Mouse (Mus musculus): ENCODE results near the gene Leng9.
"Not testable (repeated sequence)": the region's sequence is repeated elsewhere in the genome, so short reads cannot be mapped to it uniquely, and the experiment has no call there.

Gene Leng9

DNA sequence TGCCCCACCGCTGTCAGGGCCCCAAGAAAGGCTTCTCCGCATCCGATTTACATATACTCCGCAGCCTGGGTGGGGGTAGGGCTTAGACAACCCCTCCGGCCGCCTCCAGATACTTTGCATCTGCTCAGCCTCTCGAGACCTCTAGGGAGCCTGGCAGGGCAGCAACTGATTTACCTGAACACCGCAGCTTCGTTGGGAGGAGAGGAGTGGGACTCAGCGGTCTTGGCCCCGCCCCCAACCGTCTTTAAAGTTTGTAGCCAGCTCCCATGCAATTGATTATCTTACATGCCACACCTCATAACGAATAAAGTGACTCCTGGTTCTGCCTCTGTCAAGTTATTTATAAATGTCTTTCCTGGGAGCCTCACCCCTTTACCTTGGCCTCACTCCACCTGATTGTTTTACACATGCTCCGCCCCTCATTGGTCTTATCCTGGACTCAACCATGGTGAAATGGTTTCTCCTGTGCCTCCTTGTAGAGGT lies at the start of gene Leng9:
TSS of gene Leng9 (minus strand) at position 316 of the 483 bp plus-strand sequence.
- DNase-seq (ENCODE audit: low read depth) = no peak

GRCm38 (mm10) chr7:4178438-4178837 lies 28.3 kb upstream of the Leng9 start:
- no peak for DNase-seq (ENCODE audit: low read depth)

DNA sequence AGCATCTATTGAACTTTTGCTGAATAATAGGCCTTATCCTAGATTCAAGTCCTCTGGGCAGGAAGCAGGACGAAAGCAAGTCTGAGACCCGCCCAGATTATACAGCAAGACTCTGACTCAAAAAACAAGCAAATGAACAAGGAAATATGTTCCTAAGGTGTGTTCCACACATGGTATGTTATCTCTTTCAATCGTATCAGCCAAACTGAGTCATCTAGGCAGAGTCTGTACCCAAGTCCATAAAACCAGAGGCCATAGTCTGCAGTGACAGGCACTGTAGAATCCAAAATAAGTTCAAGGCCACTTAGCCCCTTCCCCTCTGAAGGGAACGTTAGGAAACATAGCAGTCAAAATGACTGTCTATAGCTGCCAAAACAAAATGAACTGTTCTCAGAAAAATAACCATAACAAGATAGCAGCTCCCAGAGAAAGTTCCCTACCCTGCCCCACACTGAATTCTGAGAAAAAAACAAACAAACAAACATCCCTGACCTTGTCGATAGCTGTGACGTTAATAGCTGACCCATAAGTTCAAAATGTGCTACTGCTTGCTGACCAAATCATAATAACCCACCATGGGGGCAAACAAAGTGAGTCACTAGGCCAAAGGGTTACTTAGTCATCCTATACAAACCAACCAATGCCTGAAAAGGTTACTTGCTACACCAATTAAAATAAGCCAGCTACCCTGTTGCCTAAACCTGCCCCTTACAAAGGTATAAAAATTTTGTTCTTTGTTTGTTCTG lies 20.2 kb upstream of the Leng9 start:
- DNase-seq (ENCODE audit: low read depth) = no peak

- no peak for DNase-seq (ENCODE audit: low read depth)
Observed at GRCm38 (mm10) chr7:4167098-4167497, 16.9 kb upstream of the Leng9 start.

DNA sequence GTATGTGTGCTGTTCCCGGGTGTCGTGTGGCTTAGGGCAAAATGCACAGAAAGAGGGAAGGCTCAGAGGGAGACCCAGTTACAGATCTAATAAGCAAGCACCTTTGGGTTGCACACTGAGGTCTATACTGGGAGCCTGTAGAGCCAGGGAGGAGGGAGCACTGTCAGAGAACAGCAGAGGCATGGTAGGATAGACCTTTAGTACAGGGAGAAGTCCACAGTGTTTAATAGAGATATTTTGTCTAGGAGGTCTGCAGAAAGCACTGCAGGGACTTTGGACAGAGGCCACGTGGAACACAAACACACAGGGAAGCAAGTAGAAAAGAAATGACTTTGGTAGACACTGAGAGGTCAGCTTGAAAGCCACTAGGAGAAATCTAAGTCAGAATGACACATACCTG lies 15.1 kb upstream of the Leng9 start:
- DNase-seq (ENCODE audit: low read depth) = no peak

GRCm38 (mm10) chr7:4164090-4164910 lies 14.1 kb upstream of the Leng9 start, which contains the start of gene Cdc42ep5:
Cdc42ep5 (minus strand) TSS chr7:4164860.
- no peak for DNase-seq (ENCODE audit: low read depth)

DNA sequence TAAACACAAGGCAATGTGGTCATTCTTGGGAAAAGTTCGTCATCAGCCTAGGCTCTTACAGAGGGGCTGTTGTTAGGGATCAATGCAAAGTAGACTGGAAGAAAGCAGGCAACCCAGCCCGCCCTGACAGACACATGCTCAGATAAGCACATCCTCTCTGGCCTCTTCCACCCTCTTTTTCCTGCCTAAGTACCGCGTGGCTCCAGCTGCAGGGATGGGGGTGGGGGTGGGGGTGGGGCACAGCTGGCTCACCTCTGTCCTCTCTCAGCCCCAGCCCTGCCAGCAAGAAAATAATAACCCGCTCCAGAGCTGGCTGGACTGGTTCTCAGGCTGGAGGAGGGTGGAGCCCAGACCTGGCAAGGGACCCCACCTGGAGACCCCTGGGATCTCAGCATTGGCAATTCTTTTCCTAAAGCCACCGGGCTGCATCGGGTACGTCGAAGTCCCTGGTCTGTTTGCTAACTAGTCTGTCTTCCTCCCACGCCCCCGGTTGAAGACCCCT lies 13.4 kb upstream of the Leng9 start:
- DNase-seq (ENCODE audit: low read depth) = no peak

GRCm38 (mm10) chr7:4161596-4161995 lies 11.4 kb upstream of the Leng9 start:
- DNase-seq (ENCODE audit: low read depth) = not testable (repeated sequence)

DNA sequence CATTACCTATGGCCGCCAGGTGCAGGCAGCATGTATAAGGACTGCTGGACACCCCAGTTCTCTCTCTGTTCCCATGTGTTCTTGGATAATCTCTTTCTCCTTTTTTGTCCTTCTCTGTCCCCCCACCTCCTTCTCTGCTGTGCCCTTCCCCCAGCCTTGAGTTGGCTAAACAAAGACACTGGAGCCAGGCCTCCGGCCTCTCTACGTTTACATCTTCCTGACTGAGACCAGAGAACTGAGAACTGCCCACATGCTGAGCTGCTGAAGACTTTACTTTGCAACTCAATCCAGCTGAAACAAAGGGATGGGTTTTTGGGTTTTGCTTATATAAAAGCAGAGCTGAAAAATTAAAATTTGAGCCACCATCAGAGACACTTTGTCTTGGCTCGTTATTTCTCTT lies 4.8 kb upstream of the Leng9 start:
- DNase-seq (ENCODE audit: low read depth) = no peak

DNA sequence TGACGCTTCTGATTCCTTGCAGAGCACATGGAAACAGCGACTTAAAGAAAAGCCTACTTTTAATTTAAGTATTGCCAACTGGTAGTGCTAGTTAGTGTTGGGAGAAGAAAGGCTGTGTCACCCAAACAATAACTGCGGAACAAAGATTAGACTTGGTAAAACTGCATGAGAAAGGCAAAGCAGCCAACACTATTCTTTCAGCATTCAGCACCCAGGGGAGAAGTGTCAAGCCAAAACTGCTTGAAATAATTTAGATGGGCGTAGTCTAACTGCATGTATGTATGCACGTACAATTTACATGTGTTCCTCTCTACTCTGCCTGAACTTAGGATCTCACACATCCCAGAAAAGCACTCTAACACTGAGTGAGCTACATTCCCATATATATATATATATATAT lies 4.2 kb upstream of the Leng9 start:
- DNase-seq (ENCODE audit: low read depth) = no peak

DNA sequence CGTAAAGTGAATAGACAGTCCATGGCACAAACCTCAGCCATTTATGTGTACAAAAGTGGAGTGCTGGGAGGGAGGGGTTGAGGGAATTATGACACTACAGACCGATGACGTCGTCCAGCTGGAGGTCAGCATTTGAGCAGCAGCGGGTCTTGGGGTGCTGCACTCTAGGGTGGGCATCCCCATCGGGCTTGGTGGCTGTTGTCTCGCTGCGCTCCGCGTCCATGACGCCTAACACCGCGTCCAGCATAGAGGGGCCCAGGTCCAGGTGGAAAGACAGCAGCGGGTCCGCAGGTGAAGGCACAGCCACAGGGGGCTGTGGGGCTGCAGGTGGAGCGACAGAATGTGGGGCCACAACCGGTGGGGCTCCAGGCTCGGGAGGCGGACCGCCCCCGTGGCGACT lies 1.1 kb upstream of the Leng9 start:
- no peak for DNase-seq (ENCODE audit: low read depth)

GRCm38 (mm10) chr7:4150811-4151221 lies 642 bp upstream of the Leng9 start:
- peak; percentile 70 for DNase-seq (ENCODE audit: low read depth)

- DNase-seq (ENCODE audit: low read depth) = peak; percentile 94
Observed at GRCm38 (mm10) chr7:4149209-4150054, 742 bp downstream of the Leng9 start.

DNA sequence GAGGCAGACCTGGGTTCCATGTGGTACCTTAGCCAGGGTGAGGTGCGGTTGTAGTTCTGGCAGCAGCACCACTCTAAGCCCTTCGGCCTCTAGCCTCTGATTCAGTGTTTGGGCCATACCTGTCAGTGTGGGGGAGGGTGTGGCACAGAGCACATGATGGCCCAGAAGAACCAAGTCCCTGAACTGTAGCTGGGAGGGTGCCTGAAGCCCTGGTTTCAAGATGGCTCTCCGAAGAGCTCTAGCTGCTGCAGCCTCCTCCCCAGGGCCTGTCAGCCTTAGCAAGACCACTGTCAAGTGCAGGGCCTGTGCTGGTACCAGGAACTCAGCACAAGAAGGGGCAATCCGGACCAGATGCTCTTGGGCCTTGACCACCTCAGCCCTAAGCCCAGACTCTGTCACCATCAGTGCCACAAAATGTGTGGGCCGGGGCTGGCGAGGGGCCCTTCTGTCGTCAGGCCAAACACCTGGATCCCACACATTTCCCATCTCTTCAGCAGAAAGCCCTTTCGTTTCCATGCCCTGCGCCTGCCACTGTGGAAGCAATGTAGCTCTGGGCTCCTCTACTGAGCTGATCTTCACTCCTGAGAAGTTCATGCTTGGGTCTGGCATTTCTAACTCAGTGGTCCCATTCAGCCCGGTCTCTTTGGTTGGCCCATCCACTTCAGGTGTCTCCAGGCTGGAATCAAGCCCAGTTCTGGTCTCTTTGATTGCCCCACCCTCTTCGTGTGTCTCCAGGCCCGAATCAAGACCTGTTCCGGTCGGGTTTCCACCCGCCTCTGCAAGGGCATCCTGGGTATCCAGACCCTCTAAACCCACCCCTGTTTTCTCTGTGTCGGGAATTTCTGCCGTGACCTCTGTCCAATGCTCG lies 1.6 kb downstream of the Leng9 start:
- no peak for DNase-seq (ENCODE audit: low read depth)

- DNase-seq (ENCODE audit: low read depth) = no peak
Observed at GRCm38 (mm10) chr7:4147836-4148235, 2.3 kb downstream of the Leng9 start.

DNA sequence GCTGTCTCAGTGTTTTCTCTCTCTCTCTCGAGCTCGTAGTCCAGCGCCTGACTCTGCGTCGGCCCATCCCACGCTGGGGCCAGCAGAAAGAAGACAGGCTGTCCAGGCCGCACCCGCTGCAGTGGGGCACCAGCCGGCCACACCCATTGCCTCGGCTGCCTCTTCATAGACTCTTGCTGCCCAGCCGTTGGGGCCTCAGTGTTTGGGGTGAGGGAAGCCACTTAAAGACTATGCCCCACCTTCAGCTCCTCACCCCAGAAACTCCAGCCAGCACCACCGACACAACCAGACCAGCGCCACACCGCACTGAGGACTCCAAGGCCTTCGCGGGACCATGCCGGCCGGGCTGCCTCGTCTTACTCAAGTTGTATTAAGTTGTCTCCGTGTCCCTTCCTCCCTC lies 2.8 kb downstream of the Leng9 start:
- DNase-seq (ENCODE audit: low read depth) = no peak

- DNase-seq (ENCODE audit: low read depth) = no peak
Observed at GRCm38 (mm10) chr7:4146241-4147180, 3.7 kb downstream of the Leng9 start.

DNA sequence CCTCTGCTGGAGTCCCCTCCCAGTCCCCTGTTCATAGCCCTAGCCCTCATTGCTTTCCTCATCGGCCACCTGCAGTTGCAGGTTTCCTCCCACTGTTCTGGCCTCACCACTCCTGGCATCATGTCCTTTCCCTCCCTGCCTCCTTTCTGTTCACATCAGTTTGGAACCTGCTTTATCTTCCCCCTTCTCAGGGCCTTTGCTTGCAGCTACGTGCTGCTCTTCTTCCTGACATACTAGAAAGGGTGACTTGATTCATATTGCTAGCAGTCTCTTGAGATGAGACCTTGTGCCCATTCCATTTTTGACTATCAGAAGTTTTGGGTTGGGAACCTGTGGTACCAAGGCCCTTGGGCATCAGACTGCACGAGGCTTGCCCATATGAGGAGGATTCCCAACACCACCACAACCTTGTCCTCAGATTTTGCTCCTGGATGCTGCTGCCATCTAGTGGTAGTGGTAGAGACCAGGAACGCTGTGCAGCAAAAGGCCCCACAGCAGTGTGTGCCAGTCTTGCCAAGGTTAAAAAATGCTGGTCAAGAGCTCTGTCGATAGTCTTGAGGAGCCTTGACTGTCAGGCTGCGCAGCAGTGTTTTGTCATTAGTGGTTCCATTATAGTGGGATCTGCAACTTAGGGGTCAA lies 4.5 kb downstream of the Leng9 start:
- DNase-seq (ENCODE audit: low read depth) = peak; percentile 80

Measured in induced T-regulatory cell, adult 2 months (primary cell).